Mouse (Mus musculus): Measurements from ENCODE around the gene Sdk2.

GRCm38 (mm10) chr11:113901906-113902305, 164.9 kb downstream of the Sdk2 start:
- TF ChIP-seq CTCF (IDR thresholded peaks at IDR 0.05) = no peak
- no peak for TF ChIP-seq EP300 (IDR thresholded peaks at IDR 0.05)
